Mouse (Mus musculus) adrenal gland, postnatal 10 days (tissue): ENCODE results near the gene Acss1. TPM values are rescaled to one million over a fixed set of nuclear protein-coding genes. Genes with fewer than 3 reads are reported as not detected.

Source experiments
- DNase-seq: peaks from one replicate; pipeline ENCODE4 v3.0.0; 2021; ENCODE audit warnings: mixed read lengths
- total RNA-seq, 2 experiments: library from RNA; stranded (reverse); gene quantifications; 2 replicates each; pipeline ENCODE4 v1.2.3; 2021

The Acss1 gene
- total RNA-seq, 2 experiments from 2014 or later = 64.7 to 68.9 TPM

GRCm38 (mm10) chr2:150638370-150638733 lies 29.9 kb downstream of the Acss1 start:
- no peak for DNase-seq

- DNase-seq = no peak
Observed at GRCm38 (mm10) chr2:150637702-150638369, 30.5 kb downstream of the Acss1 start.

- DNase-seq = no peak
Observed at GRCm38 (mm10) chr2:150635877-150636446, 32.3 kb downstream of the Acss1 start.

- DNase-seq = no peak
Observed at GRCm38 (mm10) chr2:150629255-150629654, 39.0 kb downstream of the Acss1 start.

- no peak for DNase-seq
Observed at GRCm38 (mm10) chr2:150627140-150627539, 41.2 kb downstream of the Acss1 start.

GRCm38 (mm10) chr2:150624926-150625325 lies 43.4 kb downstream of the Acss1 start:
- peak; percentile 40 for DNase-seq

- no peak for DNase-seq
Observed at GRCm38 (mm10) chr2:150623957-150624356, 44.3 kb downstream of the Acss1 start.

GRCm38 (mm10) chr2:150621698-150622097 lies 46.6 kb downstream of the Acss1 start:
- no peak for DNase-seq

- no peak for DNase-seq
Observed at GRCm38 (mm10) chr2:150610097-150610496, 58.2 kb downstream of the Acss1 start.

GRCm38 (mm10) chr2:150608872-150609560 lies 59.3 kb downstream of the Acss1 start:
- peak; percentile 70 for DNase-seq

GRCm38 (mm10) chr2:150608087-150608799 lies 60.1 kb downstream of the Acss1 start, which contains the start of gene Apmap:
TSS of gene Apmap (minus strand) at chr2:150608567.
- peak; percentile 98 for DNase-seq

GRCm38 (mm10) chr2:150607086-150607485 lies 61.2 kb downstream of the Acss1 start:
- no peak for DNase-seq

- DNase-seq = peak; percentile 13
Observed at GRCm38 (mm10) chr2:150604802-150605201, 63.5 kb downstream of the Acss1 start.

- DNase-seq = peak; percentile 42
Observed at GRCm38 (mm10) chr2:150602166-150602565, 66.1 kb downstream of the Acss1 start.

GRCm38 (mm10) chr2:150600263-150600662 lies 68.0 kb downstream of the Acss1 start:
- peak; percentile 60 for DNase-seq

GRCm38 (mm10) chr2:150595411-150596190 lies 72.7 kb downstream of the Acss1 start:
- no peak for DNase-seq

GRCm38 (mm10) chr2:150589076-150589475 lies 79.2 kb downstream of the Acss1 start:
- no peak for DNase-seq

- no peak for DNase-seq
Observed at GRCm38 (mm10) chr2:150579628-150580027, 88.7 kb downstream of the Acss1 start.

GRCm38 (mm10) chr2:150578603-150579002 lies 89.7 kb downstream of the Acss1 start:
- no peak for DNase-seq

GRCm38 (mm10) chr2:150576256-150576655 lies 92.0 kb downstream of the Acss1 start:
- no peak for DNase-seq

- DNase-seq = no peak
Observed at GRCm38 (mm10) chr2:150572463-150572862, 95.8 kb downstream of the Acss1 start.

- no peak for DNase-seq
Observed at GRCm38 (mm10) chr2:150570761-150571160, 97.5 kb downstream of the Acss1 start.
